Mouse (Mus musculus): ENCODE data around the gene H2-D1. TPM values are rescaled to one million over a fixed set of nuclear protein-coding genes. Genes with fewer than 3 reads are reported as not detected.

Gene H2-D1
- polyA plus RNA-seq, 1 experiment from 2014 or later = 16.3 TPM

DNA sequence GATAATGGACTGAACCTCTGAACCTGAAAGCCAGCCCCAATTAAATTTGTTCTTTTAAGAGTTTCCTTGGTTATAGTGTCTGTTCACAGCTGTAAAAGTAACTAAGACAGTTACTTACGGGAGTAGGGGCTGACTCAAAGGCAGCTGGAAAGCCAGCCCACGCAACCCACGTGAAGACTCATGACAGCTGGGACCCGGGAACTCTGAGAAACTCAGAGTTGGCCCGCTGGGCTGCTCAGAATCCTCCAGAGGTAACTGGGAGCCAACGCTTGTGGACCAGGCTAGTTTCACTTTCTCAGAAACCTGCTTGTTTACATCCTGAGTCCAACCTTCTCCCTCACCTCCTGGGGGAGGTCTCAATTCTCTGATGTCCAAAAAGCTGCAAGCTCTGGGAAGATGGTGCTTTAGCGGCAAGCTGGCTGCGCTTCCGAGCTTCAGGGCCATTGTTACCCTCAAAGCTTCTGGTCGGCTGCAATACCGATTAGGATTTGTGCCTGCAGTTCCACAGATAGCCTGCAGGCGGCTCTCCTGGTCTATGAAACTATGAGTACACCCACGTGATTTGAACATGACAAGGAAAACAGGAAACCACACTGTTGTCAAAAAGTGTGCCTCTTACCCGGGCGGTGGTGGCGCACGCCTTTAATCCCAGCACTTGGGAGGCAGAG, 4.6 kb upstream of the H2-D1 start:
- WGBS = 19% methylated on average over 17 of the region's 17 CpGs
- Histone ChIP-seq H3K9ac (ENCODE audit: low read length) (no peak overlapping the region), H3K4me3 (ENCODE audit: low read depth, low read length) (no peak overlapping the region), H3K4me2 (ENCODE audit: low read depth, severe bottlenecking) (peak overlapping the region; percentile 8; the same call in 1 of the 2 replicates), H3K27ac (replicated peaks; ENCODE audit: low read depth, low read length) (no peak overlapping the region), H3K27me3 (ENCODE audit: control insufficient read depth, insufficient read depth, low read length) (peaks cover 10% of the 10 kb centered on the region), H3K36me3 (ENCODE audit: control insufficient read depth, insufficient read depth, low read length) (peaks cover 8% of the 10 kb centered on the region), H3K4me1 (ENCODE audit: control insufficient read depth, insufficient read depth, low read length) (no peaks in the 10 kb centered on the region), H3K9me3 (ENCODE audit: control insufficient read depth, low read length) (no peaks in the 10 kb centered on the region)
- DNase-seq (ENCODE audit: low spot score) (peak; percentile 89), ATAC-seq (ENCODE audit: insufficient number of reproducible peaks, low FRiP score, low TSS enrichment, low read depth) (no peak)

DNA sequence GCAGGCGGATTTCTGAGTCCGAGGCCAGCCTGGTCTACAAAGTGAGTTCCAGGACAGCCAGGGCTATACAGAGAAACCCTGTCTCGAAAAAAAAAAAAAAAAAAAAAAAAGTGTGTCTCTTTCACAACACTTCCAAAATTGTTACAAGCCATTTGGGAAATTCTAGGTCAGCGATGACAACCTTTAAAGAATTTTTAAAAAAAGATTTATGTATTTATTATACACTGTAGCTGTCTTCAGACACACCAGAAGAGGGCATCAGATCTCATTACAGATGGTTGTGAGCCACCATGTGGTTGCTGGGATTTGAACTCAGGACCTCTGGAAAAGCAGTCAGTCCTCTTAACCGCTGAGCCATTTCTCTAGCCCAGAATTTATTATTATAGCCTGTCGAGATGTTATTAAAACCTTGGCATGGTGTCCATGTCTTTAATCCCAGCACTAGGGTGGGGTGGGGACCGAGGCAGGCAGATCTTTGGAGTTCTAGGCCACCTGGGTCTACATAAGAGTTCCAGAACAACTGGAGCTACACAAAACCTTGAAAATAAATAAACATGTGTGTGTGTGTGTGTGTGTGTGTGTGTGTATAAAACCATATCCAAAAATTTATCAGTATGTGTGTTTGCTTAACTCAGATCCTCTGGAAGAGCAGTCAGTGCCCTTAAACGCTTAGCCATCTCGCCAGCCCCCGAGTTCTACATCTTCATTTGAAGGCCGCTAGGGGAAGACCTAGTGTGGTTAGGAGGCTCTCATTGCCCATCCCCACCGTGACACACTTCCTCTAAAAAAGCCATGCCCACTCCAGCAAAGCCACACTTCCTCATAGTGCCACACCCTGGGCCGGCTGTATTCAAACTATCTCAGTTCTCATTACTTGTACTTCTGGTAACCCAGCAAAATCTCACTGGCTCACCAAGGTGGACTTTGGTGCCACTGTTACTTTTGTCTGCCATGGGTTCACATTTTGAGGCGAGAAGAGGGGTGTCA, 3.7 kb upstream of the H2-D1 start:
- Histone ChIP-seq H3K4me3 (ENCODE audit: low read depth, low read length) (no peak overlapping the region), H3K27ac (replicated peaks; ENCODE audit: low read depth, low read length) (no peak overlapping the region), H3K9ac (ENCODE audit: low read length) (no peak overlapping the region), H3K4me1 (ENCODE audit: control insufficient read depth, insufficient read depth, low read length) (no peaks in the 10 kb centered on the region), H3K4me2 (ENCODE audit: low read depth, severe bottlenecking) (no peak overlapping the region), H3K9me3 (ENCODE audit: control insufficient read depth, low read length) (no peaks in the 10 kb centered on the region), H3K27me3 (ENCODE audit: control insufficient read depth, insufficient read depth, low read length) (peaks cover 19% of the 10 kb centered on the region), H3K36me3 (ENCODE audit: control insufficient read depth, insufficient read depth, low read length) (peaks cover 7% of the 10 kb centered on the region)
- 61% methylated on average over 13 of the region's 14 CpGs for WGBS
- no peak for ATAC-seq (ENCODE audit: insufficient number of reproducible peaks, low FRiP score, low TSS enrichment, low read depth)
- DNase-seq (ENCODE audit: low spot score) = no peak

DNA sequence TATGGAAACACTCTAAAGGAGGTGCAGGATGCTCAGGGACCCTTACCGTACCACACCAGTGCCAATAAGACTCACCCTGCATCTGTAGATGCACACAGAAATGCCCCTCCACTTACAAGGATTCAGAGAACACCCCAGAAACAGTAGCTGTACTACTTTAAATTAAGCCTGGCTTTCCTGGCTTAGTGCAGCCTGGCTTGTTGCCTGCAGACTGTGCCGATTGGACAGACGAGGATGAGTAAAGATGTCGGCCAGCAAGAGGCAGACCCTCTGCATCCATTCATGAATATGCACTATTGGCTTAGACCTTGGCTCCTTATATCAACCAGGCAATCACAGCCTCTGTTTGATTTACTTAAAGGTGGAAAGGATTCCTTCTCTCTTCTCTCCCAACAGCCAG, 2.9 kb upstream of the H2-D1 start:
- ATAC-seq (ENCODE audit: insufficient number of reproducible peaks, low FRiP score, low TSS enrichment, low read depth) (no peak), DNase-seq (ENCODE audit: low spot score) (no peak)
- H3K27ac ChIP-seq (replicated peaks; ENCODE audit: low read depth, low read length) = no peak overlapping the region
- no peaks in the 10 kb centered on the region for H3K4me1 ChIP-seq (ENCODE audit: control insufficient read depth, insufficient read depth, low read length)
- no peaks in the 10 kb centered on the region for H3K9me3 ChIP-seq (ENCODE audit: control insufficient read depth, low read length)
- no peak overlapping the region for H3K4me3 ChIP-seq (ENCODE audit: low read depth, low read length)
- H3K9ac ChIP-seq (ENCODE audit: low read length) = no peak overlapping the region
- WGBS = 79% methylated on average over 4 of the region's 4 CpGs
- H3K27me3 ChIP-seq (ENCODE audit: control insufficient read depth, insufficient read depth, low read length) = peaks cover 27% of the 10 kb centered on the region
- no peaks in the 10 kb centered on the region for H3K36me3 ChIP-seq (ENCODE audit: control insufficient read depth, insufficient read depth, low read length)
- no peak overlapping the region for H3K4me2 ChIP-seq (ENCODE audit: low read depth, severe bottlenecking)

DNA sequence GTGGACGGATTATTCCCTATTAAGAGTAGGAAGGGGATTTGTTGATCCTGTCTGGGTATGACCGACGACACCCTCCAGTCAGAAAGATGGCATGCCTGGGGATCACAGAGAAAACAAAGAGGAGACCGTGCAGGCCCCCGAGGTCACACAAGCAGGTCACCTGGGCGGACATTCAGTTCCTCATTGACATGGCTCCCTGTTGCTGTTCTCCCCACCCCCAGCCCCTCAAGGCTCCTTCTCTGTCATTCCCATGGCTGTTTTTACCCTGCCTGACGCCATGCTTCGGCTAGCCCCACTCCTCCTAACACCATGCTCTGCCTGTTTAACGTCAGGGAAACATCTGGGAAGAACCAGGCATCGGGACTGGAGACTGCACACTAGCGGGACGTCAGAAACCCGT, 879 bp upstream of the H2-D1 start:
- 76% methylated on average over 13 of the region's 13 CpGs for WGBS
- Histone ChIP-seq H3K27me3 (ENCODE audit: control insufficient read depth, insufficient read depth, low read length) (peaks cover 31% of the 10 kb centered on the region), H3K9ac (ENCODE audit: low read length) (no peak overlapping the region), H3K36me3 (ENCODE audit: control insufficient read depth, insufficient read depth, low read length) (no peaks in the 10 kb centered on the region), H3K9me3 (ENCODE audit: control insufficient read depth, low read length) (no peaks in the 10 kb centered on the region), H3K4me1 (ENCODE audit: control insufficient read depth, insufficient read depth, low read length) (no peaks in the 10 kb centered on the region), H3K4me2 (ENCODE audit: low read depth, severe bottlenecking) (no peak overlapping the region), H3K4me3 (ENCODE audit: low read depth, low read length) (no peak overlapping the region; the same call in 1 of the 2 replicates), H3K27ac (replicated peaks; ENCODE audit: low read depth, low read length) (no peak overlapping the region)
- no peak for DNase-seq (ENCODE audit: low spot score)
- no peak for ATAC-seq (ENCODE audit: insufficient number of reproducible peaks, low FRiP score, low TSS enrichment, low read depth)

DNA sequence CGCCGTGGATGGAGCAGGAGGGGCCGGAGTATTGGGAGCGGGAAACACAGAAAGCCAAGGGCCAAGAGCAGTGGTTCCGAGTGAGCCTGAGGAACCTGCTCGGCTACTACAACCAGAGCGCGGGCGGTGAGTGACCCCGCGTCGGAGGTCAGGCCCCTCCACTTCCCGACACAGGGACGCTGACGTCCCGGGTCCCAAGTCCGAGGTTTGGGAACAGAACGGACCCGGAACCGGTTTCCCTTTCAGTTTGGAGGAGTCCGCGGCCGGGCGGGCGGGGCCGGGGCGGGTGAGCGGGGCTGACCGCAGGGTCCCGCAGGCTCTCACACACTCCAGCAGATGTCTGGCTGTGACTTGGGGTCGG, 973 bp downstream of the H2-D1 start:
- peak overlapping the region; percentile 60 for H3K4me3 ChIP-seq (ENCODE audit: low read depth, low read length)
- H3K27ac ChIP-seq (replicated peaks; ENCODE audit: low read depth, low read length) = no peak overlapping the region
- WGBS = under 1% methylated on average over 31 of the region's 31 CpGs
- ATAC-seq (ENCODE audit: insufficient number of reproducible peaks, low FRiP score, low TSS enrichment, low read depth) (no peak), DNase-seq (ENCODE audit: low spot score) (peak; percentile 39)
- no peaks in the 10 kb centered on the region for H3K9me3 ChIP-seq (ENCODE audit: control insufficient read depth, low read length)
- H3K4me1 ChIP-seq (ENCODE audit: control insufficient read depth, insufficient read depth, low read length) = no peaks in the 10 kb centered on the region
- peaks cover 31% of the 10 kb centered on the region for H3K27me3 ChIP-seq (ENCODE audit: control insufficient read depth, insufficient read depth, low read length)
- H3K9ac ChIP-seq (ENCODE audit: low read length) = peak overlapping the region; percentile 47; the same call in 1 of the 2 replicates
- no peaks in the 10 kb centered on the region for H3K36me3 ChIP-seq (ENCODE audit: control insufficient read depth, insufficient read depth, low read length)
- H3K4me2 ChIP-seq (ENCODE audit: low read depth, severe bottlenecking) = peak overlapping the region; percentile 95

DNA sequence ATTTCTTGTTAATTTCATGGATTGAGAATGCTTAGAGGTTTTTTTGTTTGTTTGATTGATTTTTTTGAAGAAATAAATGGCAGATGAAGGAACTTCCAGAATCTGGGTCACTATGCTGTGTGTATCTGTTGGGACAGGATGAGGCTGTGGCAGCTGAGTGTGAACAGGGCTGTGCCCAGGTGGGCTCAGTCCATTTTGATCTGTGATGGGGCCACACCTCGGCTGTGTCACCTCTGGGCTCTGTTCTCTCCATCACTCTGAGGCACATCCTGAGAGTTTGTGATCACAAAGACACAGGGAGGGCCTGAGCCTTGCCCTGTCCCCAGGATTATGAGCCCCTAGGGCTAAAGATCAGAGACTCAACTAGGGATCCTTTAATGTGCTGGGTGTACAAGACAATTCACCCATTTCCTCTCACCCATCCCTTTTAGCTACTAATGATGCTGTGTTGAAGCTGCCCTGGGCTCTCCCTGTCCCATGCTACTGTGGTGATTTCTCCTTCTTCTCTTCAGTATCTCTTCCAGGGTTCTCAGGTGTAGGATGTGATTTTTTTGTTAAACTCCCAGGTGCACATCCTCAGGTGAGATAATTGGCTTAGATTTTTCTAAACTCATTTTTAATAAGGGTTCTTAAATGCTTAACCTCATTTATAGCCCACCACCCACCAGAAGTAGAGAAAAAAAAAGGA, 5.0 kb downstream of the H2-D1 start:
- H3K36me3 ChIP-seq (ENCODE audit: control insufficient read depth, insufficient read depth, low read length) = no peaks in the 10 kb centered on the region
- DNase-seq (ENCODE audit: low spot score) (no peak), ATAC-seq (ENCODE audit: insufficient number of reproducible peaks, low FRiP score, low TSS enrichment, low read depth) (no peak)
- no peak overlapping the region for H3K4me3 ChIP-seq (ENCODE audit: low read depth, low read length)
- no peak overlapping the region for H3K4me2 ChIP-seq (ENCODE audit: low read depth, severe bottlenecking)
- no peak overlapping the region for H3K27ac ChIP-seq (replicated peaks; ENCODE audit: low read depth, low read length)
- H3K4me1 ChIP-seq (ENCODE audit: control insufficient read depth, insufficient read depth, low read length) = no peaks in the 10 kb centered on the region
- WGBS = 57% methylated on average over 1 of the region's 1 CpGs
- H3K27me3 ChIP-seq (ENCODE audit: control insufficient read depth, insufficient read depth, low read length) = peaks cover 21% of the 10 kb centered on the region
- no peaks in the 10 kb centered on the region for H3K9me3 ChIP-seq (ENCODE audit: control insufficient read depth, low read length)
- no peak overlapping the region for H3K9ac ChIP-seq (ENCODE audit: low read length)

DNA sequence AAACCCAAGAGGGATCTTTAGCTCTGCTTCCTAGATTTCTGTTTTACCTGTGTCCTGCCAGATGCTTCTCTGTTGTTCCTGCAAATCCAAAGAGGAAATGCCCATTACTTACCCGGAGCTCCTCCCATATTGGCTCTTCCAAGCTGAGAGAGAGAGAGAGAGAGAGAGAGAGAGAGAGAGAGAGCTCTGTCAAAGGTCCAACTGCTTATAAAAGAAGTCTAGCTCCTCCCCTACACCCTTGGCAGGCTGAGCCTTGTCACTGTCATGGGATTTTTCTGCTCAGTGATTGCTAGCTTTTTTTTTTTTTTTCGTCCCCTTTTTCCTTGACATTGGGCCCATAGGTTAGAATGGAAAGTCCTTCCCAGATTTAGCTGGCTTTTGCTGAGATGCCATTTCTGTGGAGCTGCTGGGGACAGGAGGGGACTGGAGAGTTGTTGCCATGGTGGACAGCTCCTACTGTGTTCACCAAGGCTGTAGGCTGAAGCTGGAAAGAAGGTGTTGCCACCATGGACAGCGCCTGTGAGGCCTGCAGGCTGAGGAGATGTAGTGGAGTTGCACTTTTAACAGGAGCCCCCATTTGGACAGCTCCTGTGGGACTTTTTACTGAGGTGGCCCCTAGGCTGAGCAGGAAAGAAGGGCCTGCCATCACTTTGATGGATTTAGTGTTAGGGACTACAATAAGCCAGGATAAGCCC, 7.3 kb downstream of the H2-D1 start:
- 21% methylated on average over 3 of the region's 3 CpGs for WGBS
- no peak overlapping the region for H3K27ac ChIP-seq (replicated peaks; ENCODE audit: low read depth, low read length)
- 0 out of 2 replicates have a peak, but pooled peaks cover 4% of the 10 kb centered on the region for H3K27me3 ChIP-seq (ENCODE audit: control insufficient read depth, insufficient read depth, low read length)
- no peak overlapping the region for H3K9ac ChIP-seq (ENCODE audit: low read length)
- no peak overlapping the region for H3K4me3 ChIP-seq (ENCODE audit: low read depth, low read length)
- H3K9me3 ChIP-seq (ENCODE audit: control insufficient read depth, low read length) = no peaks in the 10 kb centered on the region
- H3K4me1 ChIP-seq (ENCODE audit: control insufficient read depth, insufficient read depth, low read length) = no peaks in the 10 kb centered on the region
- ATAC-seq (ENCODE audit: insufficient number of reproducible peaks, low FRiP score, low TSS enrichment, low read depth) = no peak
- no peak overlapping the region for H3K4me2 ChIP-seq (ENCODE audit: low read depth, severe bottlenecking)
- peak; percentile 85 for DNase-seq (ENCODE audit: low spot score)
- H3K36me3 ChIP-seq (ENCODE audit: control insufficient read depth, insufficient read depth, low read length) = no peaks in the 10 kb centered on the region

DNA sequence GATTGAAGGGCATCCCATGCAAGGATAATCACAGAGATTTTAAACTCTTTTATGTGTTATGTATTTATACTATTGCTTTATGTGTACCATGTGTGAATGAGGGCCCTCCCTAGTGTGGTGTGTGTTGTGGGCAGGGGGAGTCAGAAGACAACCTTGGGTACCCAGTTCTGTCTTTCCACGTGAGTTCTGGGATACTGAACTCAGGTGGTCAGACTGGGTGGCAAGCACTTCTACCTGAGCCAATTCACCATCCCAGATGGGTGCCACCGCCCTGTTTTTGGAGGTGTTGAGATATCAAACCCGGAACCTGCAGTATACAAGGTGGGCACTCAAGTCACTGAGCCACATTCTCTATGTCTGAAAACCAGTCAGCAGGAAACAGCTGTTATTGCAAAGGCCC, 9.7 kb downstream of the H2-D1 start:
- Histone ChIP-seq H3K9me3 (ENCODE audit: control insufficient read depth, low read length) (no peaks in the 10 kb centered on the region), H3K27me3 (ENCODE audit: control insufficient read depth, insufficient read depth, low read length) (peaks cover 8% of the 10 kb centered on the region), H3K4me2 (ENCODE audit: low read depth, severe bottlenecking) (no peak overlapping the region), H3K9ac (ENCODE audit: low read length) (no peak overlapping the region), H3K4me1 (ENCODE audit: control insufficient read depth, insufficient read depth, low read length) (no peaks in the 10 kb centered on the region), H3K27ac (replicated peaks; ENCODE audit: low read depth, low read length) (no peak overlapping the region), H3K36me3 (ENCODE audit: control insufficient read depth, insufficient read depth, low read length) (no peaks in the 10 kb centered on the region), H3K4me3 (ENCODE audit: low read depth, low read length) (no peak overlapping the region)
- WGBS = 69% methylated on average over 3 of the region's 3 CpGs
- DNase-seq (ENCODE audit: low spot score) = no peak
- no peak for ATAC-seq (ENCODE audit: insufficient number of reproducible peaks, low FRiP score, low TSS enrichment, low read depth)
